Mouse (Mus musculus): Measurements from ENCODE around the gene Txndc12.

- TF ChIP-seq CTCF (IDR thresholded peaks at IDR 0.05; ENCODE audit: low read depth, low read length): no peak
- no peak for TF ChIP-seq EP300 (IDR thresholded peaks at IDR 0.05; ENCODE audit: insufficient read depth, low read depth, low read length)
- TF ChIP-seq POLR2A (IDR thresholded peaks at IDR 0.05; ENCODE audit: insufficient read depth, low read length): no peak
Measured at GRCm38 (mm10) chr4:108845824-108846569, 11.6 kb downstream of the Txndc12 start.

Measured in ES-Bruce4 (cell line).